Mouse (Mus musculus): ENCODE results near the gene Zfp423.

Zfp423 gene

DNA sequence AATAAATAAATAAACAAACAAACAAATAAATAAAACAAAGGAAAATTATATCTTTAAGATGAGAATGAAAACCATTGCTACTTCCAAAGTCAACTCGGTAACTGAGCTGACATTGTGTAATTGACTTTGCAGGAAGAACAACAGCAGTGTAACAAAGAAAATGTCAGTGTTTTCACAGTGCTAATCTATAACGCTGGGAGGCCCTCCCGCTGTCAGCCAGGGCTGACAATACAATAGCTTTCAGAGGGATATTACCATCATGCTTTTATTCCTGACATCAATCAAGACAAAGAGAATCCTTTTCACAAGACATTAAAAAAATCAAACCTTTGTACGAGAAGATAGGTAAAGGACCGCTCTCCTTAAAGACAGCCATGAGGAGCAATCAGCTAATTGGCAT, 5.9 kb downstream of the Zfp423 start:
- DNase-seq (ENCODE audit: inconsistent age in 2 of 2, low spot score in 1 of 2) = no peak

DNA sequence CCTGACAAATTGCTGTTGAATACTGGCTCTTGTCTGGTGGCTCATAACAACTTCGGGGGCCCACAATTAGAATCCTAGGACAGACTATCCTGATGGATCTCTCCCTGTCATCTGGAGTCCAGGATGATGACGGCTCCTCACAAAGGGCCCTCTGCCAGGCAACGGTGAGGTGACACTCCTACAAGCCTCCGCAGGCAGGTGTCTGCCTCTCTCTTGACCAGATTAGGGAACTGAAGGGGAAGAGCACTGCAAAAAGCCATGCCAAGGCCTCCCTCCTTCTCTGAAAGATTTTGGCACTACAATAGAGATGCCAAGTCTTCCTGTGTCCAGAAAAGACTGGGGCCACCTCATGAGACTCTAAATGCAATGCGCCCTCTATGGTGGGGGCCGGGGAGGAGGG, 7.1 kb downstream of the Zfp423 start:
- DNase-seq (ENCODE audit: inconsistent age in 2 of 2, low spot score in 1 of 2) = no peak

DNA sequence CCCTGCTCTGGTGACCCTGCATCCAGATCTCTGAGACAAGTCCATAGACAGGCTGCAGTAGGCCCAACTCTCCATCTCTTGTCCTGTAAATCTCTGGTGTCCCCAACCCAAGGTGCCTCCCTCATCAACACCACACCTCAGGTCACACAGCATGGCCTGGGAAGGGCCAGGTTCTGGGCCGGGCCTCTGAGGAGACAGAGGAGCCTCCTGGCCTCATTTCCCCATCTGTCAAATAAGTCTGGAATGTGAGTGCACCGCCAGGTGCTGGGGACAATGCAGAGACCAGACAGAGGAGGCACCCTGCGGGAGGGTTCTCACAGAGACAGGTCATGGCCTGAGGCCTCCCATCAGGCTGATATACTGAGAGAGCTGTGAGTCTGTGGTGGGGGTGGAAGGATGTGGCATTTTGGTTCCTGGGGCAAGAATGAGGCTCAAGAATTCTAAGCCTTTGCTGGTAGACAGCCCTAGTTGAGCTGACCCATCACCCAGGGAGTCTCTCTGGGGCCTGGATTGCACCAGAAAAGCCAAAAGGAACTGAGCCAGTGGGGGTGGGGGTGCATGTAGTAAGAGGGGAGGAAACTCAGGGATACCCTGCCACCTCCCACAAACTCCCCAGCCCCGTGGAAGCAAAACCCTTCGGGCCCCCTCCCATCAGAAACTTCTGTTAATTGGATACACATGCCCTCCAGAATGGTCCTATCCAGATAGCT, 15.0 kb downstream of the Zfp423 start:
- peak in 1 of 2 experiments; percentile 58 for DNase-seq (ENCODE audit: inconsistent age in 2 of 2, low spot score in 1 of 2)

DNA sequence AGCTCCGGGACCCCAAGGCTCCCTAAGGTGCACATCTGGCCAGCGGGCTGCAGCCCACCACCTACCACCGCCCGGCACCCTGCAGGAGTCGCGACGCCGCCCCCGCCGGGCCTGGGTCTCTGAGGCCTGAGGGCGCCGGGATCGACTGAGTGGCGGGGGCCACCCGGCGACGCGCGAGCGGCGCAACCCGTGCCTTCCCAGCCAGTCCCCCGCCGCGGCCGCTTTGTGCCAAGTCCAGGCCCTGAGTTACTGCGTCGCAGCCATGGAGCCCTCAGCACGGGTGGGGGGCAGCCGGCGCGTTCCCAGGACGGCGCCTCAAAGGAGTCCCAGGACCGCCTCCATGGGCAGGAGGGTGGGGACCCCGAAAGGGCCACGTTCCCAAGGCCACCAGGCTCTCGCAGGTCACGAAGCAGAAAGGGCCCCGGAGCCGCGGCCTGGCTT, 15.7 kb downstream of the Zfp423 start:
- peak; percentile 69 to 80 for DNase-seq (ENCODE audit: inconsistent age in 2 of 2, low spot score in 1 of 2)

DNA sequence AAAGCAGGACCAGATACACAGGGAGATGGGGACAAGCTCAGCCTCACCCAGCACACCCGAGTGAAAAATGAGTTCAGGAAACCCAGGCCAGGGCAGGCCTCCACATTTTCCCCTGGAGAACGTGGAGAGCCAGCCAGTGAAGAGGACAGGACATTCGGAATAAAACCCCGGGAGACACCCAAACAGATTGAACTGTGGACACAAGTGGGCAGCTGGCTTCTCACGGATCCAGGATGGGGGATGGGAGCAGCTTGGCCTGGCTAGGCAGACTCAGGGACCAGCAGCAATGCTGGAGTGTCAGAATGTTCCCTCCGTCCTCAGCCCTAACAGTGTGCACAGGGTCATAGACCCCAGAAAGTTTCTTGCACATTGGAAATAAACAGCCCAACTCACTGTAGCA, 18.7 kb downstream of the Zfp423 start:
- DNase-seq (ENCODE audit: inconsistent age in 2 of 2, low spot score in 1 of 2) = peak in 1 of 2 experiments; percentile 63

DNA sequence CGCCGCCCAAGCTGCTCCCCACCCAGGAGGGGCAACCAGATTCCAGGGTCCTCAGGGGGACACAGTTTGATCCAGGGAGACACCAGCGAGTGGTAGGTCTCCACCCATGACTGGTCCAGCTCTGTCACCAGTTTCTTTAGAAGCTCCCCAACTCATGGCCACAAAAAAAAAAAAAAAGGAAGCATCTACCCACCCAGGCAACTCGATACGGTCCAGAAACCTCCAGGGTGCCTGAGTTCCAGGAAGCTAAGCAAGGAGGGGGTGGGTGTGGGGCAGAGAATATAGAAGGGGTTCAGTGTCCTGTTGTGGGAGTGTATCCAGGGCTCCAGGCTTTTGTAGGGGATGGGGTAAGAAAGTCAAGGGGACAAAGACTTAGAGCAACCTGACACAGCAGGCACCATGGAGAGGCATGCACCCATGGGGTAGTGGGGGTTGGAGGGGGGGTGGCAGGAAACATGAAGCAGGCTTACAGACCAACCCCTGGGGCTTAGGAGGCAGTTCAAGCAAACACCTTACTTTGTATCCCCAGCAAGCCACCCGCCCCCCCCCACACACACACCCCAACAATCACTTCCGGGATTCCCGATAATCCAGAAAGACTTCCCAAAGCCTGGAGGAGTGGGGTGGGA, 20.0 kb downstream of the Zfp423 start:
- DNase-seq (ENCODE audit: inconsistent age in 2 of 2, low spot score in 1 of 2) = no peak

GRCm38 (mm10) chr8:87938351-87939232, 20.8 kb downstream of the Zfp423 start:
- DNase-seq (ENCODE audit: inconsistent age in 2 of 2, low spot score in 1 of 2) = peak; percentile 86 to 88

GRCm38 (mm10) chr8:87937211-87937610, 22.2 kb downstream of the Zfp423 start:
- no peak for DNase-seq (ENCODE audit: inconsistent age in 2 of 2, low spot score in 1 of 2)

DNA sequence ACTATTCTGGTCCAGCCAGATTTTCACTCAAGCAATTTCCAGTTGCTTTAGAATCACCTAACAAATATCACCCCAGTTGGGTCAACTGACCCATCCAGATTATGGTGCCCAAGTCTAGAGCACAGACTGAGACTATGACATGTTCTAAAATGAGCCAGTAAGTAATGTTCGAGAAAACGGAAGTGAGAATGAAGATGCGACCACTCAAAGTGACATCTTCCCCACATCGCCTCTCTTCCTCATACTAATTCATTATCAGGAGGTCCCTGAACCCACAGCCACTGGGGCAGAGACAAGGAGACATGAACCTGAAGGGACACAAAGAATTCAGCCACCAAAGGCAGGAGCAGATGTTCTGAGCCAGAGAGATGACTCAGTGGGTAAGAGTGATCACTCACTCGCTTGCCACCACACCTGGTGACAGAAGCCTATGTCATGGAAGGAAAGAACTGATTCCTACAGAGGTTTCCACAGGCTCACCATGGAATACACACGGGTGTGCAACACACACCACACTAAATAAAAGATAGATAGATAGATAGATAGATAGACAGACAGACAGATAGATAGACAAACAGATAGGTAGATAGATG, 24.2 kb downstream of the Zfp423 start:
- no peak for DNase-seq (ENCODE audit: inconsistent age in 2 of 2, low spot score in 1 of 2)

GRCm38 (mm10) chr8:87934175-87934574, 25.2 kb downstream of the Zfp423 start:
- no peak for DNase-seq (ENCODE audit: inconsistent age in 2 of 2, low spot score in 1 of 2)

- DNase-seq (ENCODE audit: inconsistent age in 2 of 2, low spot score in 1 of 2) = no peak
These were observed 25.6 kb downstream of the Zfp423 start for GRCm38 (mm10) chr8:87933752-87934151.

GRCm38 (mm10) chr8:87928857-87929256, 30.5 kb downstream of the Zfp423 start:
- DNase-seq (ENCODE audit: inconsistent age in 2 of 2, low spot score in 1 of 2) = peak in 1 of 2 experiments; percentile 64

DNA sequence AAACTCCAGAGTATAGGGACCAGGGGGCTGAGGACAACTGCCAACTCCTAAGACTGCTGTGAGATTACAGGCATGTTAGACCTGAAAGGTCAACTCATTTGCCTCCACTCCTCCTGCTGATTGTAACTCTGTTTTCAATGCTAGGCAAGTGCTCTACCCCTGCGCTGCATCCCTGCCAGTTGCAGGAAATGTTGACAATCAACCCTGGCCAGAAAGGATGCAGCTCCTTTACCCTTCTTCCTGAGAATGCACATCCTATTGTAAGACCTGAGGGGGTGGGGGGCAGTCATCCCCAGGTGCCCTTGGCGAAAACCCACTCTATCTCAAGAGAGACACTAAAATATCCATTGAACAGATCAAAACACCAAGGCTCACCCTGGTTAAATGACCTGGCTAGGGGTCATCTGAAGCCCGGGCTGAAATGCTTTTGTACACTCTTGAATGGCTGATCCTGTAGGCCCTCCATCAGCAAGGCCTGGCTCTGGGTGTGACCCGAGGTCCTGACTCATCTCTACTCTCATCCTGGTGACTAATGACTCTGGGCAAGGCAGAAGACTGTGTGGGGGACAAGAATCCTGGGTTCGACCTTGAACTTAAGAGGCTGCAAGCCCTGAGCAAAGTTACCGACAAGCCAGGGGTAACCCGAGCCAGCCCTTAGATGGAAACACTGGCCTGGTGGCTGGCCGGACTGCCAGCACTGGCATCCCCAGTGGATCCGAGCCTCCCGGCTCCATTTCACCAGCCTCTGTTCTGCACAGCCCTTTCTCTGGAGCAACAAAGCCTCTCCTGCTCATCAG, 32.2 kb downstream of the Zfp423 start:
- DNase-seq (ENCODE audit: inconsistent age in 2 of 2, low spot score in 1 of 2) = peak; percentile 89 to 92

DNA sequence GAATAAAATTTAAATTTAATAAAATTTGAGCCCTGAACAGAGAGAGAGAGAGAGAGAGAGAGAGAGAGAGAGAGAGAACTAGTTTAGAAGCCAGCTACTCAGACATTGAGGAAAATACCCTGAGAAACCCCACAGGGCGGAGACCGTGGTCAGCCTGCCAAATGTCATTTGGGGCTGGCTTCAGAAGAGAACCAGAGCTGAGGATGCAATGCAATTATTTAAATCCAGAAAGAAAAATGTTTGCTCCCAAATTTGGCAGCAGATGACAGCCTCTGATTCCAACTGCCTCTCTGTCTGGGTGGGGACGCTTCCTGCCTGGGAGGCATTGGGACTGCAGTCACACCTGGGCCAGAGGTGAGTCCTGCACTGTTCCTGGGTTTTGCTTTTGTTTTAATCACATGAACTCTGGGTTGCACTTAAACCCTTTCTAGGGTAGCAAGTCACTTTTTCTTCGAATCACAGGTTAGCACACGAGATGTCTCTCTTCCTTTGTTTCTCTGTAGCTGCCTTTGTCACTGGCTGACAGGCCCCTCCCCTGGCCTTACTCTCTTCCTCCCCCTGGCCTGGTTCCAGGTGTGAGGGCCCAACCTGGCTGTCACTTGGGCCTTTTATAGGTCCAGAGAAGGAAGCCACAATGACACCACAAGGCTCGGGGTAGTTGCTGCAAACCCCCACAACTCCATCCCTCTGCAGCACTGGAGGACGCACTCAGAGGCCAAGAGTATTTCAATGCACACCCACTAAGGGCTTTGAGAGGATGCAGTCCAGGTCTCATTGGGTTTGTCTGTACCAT, 33.1 kb downstream of the Zfp423 start:
- DNase-seq (ENCODE audit: inconsistent age in 2 of 2, low spot score in 1 of 2) = peak; percentile 52 to 65

- no peak for DNase-seq (ENCODE audit: inconsistent age in 2 of 2, low spot score in 1 of 2)
These were observed 36.5 kb downstream of the Zfp423 start for GRCm38 (mm10) chr8:87922936-87923335.

- DNase-seq (ENCODE audit: inconsistent age in 2 of 2, low spot score in 1 of 2) = peak; percentile 66 to 78
These were observed 36.9 kb downstream of the Zfp423 start for GRCm38 (mm10) chr8:87922446-87922845.

GRCm38 (mm10) chr8:87918004-87918403, 41.4 kb downstream of the Zfp423 start:
- DNase-seq (ENCODE audit: inconsistent age in 2 of 2, low spot score in 1 of 2) = peak; percentile 51

DNA sequence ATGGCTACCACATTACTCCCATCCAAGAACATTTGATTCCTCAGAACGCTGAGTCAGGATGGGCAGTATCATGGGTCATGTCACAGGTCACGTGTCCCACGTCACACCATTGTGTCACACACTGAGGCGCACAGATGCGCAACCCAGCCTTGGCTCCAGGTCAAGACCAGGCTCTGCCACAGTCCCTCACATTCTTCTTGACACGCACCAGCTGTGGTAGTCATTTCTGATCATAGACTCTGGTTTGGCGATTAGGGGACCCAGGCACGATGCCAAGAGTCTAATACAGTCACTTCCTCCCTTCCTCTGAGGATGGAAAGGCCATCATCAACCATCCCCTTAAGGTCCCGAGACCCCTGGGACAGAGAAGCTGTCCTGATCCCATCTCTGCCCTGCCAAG, 43.6 kb downstream of the Zfp423 start:
- peak in 1 of 2 experiments; percentile 33 for DNase-seq (ENCODE audit: inconsistent age in 2 of 2, low spot score in 1 of 2)

DNA sequence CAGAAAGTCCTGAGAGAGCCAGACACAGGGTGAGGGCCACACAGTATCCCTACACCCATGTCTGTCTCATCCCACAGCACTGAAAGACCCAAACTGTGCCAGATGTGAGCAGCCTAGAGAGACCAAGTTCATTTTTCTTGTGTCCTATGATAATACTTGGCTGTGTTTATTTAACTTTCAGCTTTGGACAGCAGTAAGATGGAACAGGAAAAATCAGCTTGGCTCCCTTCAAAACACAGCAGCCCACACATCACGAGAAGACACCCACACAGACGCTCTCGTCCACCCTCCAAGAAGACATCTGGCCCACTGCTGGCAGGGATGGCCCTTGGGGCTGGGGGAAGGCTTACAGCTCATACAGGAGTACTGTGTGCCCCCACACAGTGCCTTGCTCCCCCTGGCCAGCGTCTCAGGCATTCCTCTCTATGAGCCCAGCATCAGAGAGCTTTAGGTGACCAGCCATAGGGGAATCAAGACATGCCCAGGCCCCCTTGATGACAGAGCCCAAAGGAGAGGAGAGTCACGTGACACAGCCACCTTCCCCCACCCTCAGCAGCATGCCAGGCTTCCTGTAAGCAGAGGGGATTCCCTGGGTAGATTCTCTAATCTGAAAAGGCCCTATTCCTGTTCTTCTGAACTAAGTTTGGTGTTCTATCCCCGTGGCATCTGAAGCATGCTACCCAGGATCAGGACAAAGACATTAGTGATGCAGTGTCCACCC, 45.0 kb downstream of the Zfp423 start:
- peak in 1 of 2 experiments; percentile 22 for DNase-seq (ENCODE audit: inconsistent age in 2 of 2, low spot score in 1 of 2)
